Mouse (Mus musculus) gastrocnemius, postnatal 4 days (tissue): Measurements from ENCODE around the gene Rgmb. TPM values are rescaled to one million over a fixed set of nuclear protein-coding genes. Genes with fewer than 3 reads are reported as not detected.

Source experiments
- DNase-seq, 2 experiments: peaks; one replicate each; pipeline ENCODE4 v3.0.0; 2021 to 2022; ENCODE audit warnings: low spot score in 2 of 2, mixed read lengths in 2 of 2
- long read RNA-seq, 2 experiments: library from polyadenylated mRNA; stranded (forward); transcript quantifications; one replicate each; pipeline ENCODE4 v2.0.0; 2021
- total RNA-seq, 2 experiments: library from RNA; stranded (reverse); gene quantifications; 2 replicates each; pipeline ENCODE4 v1.2.3; 2021

The Rgmb gene
- 10 to 100 TPM; 70.7 to 85.5 TPM for total RNA-seq
- long read RNA-seq, experiment 1, full-length matches to known transcripts: 56 of 100 reads
- long read RNA-seq, experiment 1, partial matches to known transcripts: 11 of 100 reads
- long read RNA-seq, experiment 1, other reads (novel, unspliced or antisense): 33 of 100 reads
- long read RNA-seq, experiment 2, full-length matches to known transcripts: 81 of 118 reads
- long read RNA-seq, experiment 2, partial matches to known transcripts: 6 of 118 reads
- long read RNA-seq, experiment 2, other reads (novel, unspliced or antisense): 31 of 118 reads

- DNase-seq: peak; percentile 41 to 58
Measured at GRCm38 (mm10) chr17:15830766-15831644, at the start of gene Rgmb. TSS of gene Rgmb (minus strand) at chr17:15831039.

GRCm38 (mm10) chr17:15874765-15875164 lies 43.9 kb upstream of the Rgmb start:
- no peak for DNase-seq

- no peak for DNase-seq
Measured at GRCm38 (mm10) chr17:15872093-15872492, 41.3 kb upstream of the Rgmb start.

GRCm38 (mm10) chr17:15865249-15865648 lies 34.4 kb upstream of the Rgmb start:
- DNase-seq: no peak

- no peak for DNase-seq
Measured at GRCm38 (mm10) chr17:15862355-15862754, 31.5 kb upstream of the Rgmb start.

GRCm38 (mm10) chr17:15853121-15853520 lies 22.3 kb upstream of the Rgmb start:
- DNase-seq: no peak

- no peak for DNase-seq
Measured at GRCm38 (mm10) chr17:15850544-15850943, 19.7 kb upstream of the Rgmb start.

- no peak for DNase-seq
Measured at GRCm38 (mm10) chr17:15841425-15841824, 10.6 kb upstream of the Rgmb start.

- no peak for DNase-seq
Measured at GRCm38 (mm10) chr17:15832398-15832797, 1.6 kb upstream of the Rgmb start.

GRCm38 (mm10) chr17:15831810-15832209 lies 971 bp upstream of the Rgmb start:
- no peak for DNase-seq

- peak in 1 of 2 experiments; percentile 37 for DNase-seq
Measured at GRCm38 (mm10) chr17:15830171-15830765, 571 bp downstream of the Rgmb start.

GRCm38 (mm10) chr17:15829198-15830170 lies 1.4 kb downstream of the Rgmb start:
- peak in 1 of 2 experiments; percentile 49 for DNase-seq

- no peak for DNase-seq
Measured at GRCm38 (mm10) chr17:15828131-15828917, 2.5 kb downstream of the Rgmb start.

- DNase-seq: no peak
Measured at GRCm38 (mm10) chr17:15826928-15827327, 3.9 kb downstream of the Rgmb start.

GRCm38 (mm10) chr17:15826444-15826909 lies 4.4 kb downstream of the Rgmb start:
- DNase-seq: peak; percentile 99 to 100

- DNase-seq: peak; percentile 27 to 63
Measured at GRCm38 (mm10) chr17:15825481-15826396, 5.1 kb downstream of the Rgmb start.

GRCm38 (mm10) chr17:15824854-15825253 lies 6.0 kb downstream of the Rgmb start:
- DNase-seq: no peak

- no peak for DNase-seq
Measured at GRCm38 (mm10) chr17:15824337-15824736, 6.5 kb downstream of the Rgmb start.

- DNase-seq: no peak
Measured at GRCm38 (mm10) chr17:15823838-15824237, 7.0 kb downstream of the Rgmb start.
